Mouse (Mus musculus) heart, embryonic 10.5 days (tissue): ENCODE data around the gene Olfr1410. TPM values are rescaled to one million over a fixed set of nuclear protein-coding genes. Genes with fewer than 3 reads are reported as not detected.

Source experiments
- polyA plus RNA-seq: library from polyadenylated mRNA; unstranded; fragments of >200 nt; fragmentation: Nextera tagmentation; extraction: Ambion mirVana; gene quantifications from 2 replicates; pipeline ENCODE4 v1.2.1, GENCODE M21; 2016

Gene Olfr1410
- polyA plus RNA-seq, 1 experiment from 2014 or later = not detected

Other genes with a start within 250 kb of the Olfr1410 start
- gene Ndufa10, start 131.9 kb upstream of the Olfr1410 start, polyA plus RNA-seq = 404 and 483 TPM in 2 replicates
- gene Olfr1416, start 120.7 kb upstream of the Olfr1410 start, polyA plus RNA-seq = not detected in 2 replicates
- not detected in 2 replicates for gene Olfr1415, start 109.7 kb upstream of the Olfr1410 start, polyA plus RNA-seq
- gene Olfr1414, start 87.1 kb upstream of the Olfr1410 start, polyA plus RNA-seq = not detected in 2 replicates
- gene Olfr1413, start 34.5 kb upstream of the Olfr1410 start, polyA plus RNA-seq = not detected in 2 replicates
- not detected in 2 replicates for gene Olfr1412, start 20.0 kb upstream of the Olfr1410 start, polyA plus RNA-seq
- gene Olfr1411, start 11.4 kb upstream of the Olfr1410 start, polyA plus RNA-seq = not detected in 2 replicates
- not detected in 2 replicates for gene Olfr12, start 12.0 kb downstream of the Olfr1410 start, polyA plus RNA-seq
- 310 and 346 TPM in 2 replicates for gene Cops9, start 36.2 kb downstream of the Olfr1410 start, polyA plus RNA-seq
- gene Otos, start 43.1 kb downstream of the Olfr1410 start, polyA plus RNA-seq = 0.08 TPM in 1 of 2 replicates, not detected in the other
- 36.4 and 38.7 TPM in 2 replicates for gene Gpc1, start 225.9 kb downstream of the Olfr1410 start, polyA plus RNA-seq